Mouse (Mus musculus) forebrain, embryonic 15.5 days (tissue): ENCODE results near the gene Pcca. TPM values are rescaled to one million over a fixed set of nuclear protein-coding genes. Genes with fewer than 3 reads are reported as not detected.
A peak's percentile ranks its signal among the peaks of the same experiment; 100 is the strongest.

Source experiments
- ATAC-seq: fragments of 200-750 bp; cut with Nextera tagmentation; replicated peaks from 2 replicates; pipeline ENCODE4 v1.8.0; 2017; ENCODE audit warnings: mild to moderate bottlenecking, moderate TSS enrichment, moderate library complexity
- H3K27ac ChIP-seq: fragments of 300-500 bp; sonication (generic); replicated peaks from 2 replicates; pipeline ENCODE4 v1.5.1; 2015; ENCODE audit warnings: mild to moderate bottlenecking, inconsistent platforms
- H3K27me3 ChIP-seq: fragments of 300-500 bp; sonication (generic); 2 replicates; pipeline ENCODE4 v1.6.1; 2015; ENCODE audit warnings: inconsistent platforms
- H3K36me3 ChIP-seq: fragments of 300-500 bp; sonication (generic); 2 replicates; pipeline ENCODE4 v1.6.1; 2015; ENCODE audit warnings: mild to moderate bottlenecking, inconsistent platforms
- H3K4me1 ChIP-seq: fragments of 300-500 bp; sonication (generic); 2 replicates; pipeline ENCODE4 v1.6.1; 2015; ENCODE audit warnings: inconsistent platforms
- H3K4me2 ChIP-seq: fragments of 300-500 bp; sonication (generic); replicated peaks from 2 replicates; pipeline ENCODE4 v1.6.1; 2015; ENCODE audit warnings: mild to moderate bottlenecking, inconsistent platforms
- H3K4me3 ChIP-seq: fragments of 300-500 bp; sonication (generic); 2 replicates; pipeline ENCODE4 v1.5.1; 2015; ENCODE audit warnings: mild to moderate bottlenecking, inconsistent platforms
- H3K9ac ChIP-seq: fragments of 300-500 bp; sonication (generic); replicated peaks from 2 replicates; pipeline ENCODE4 v1.6.1; 2015; ENCODE audit warnings: mild to moderate bottlenecking, inconsistent platforms
- H3K9me3 ChIP-seq: fragments of 300-500 bp; sonication (generic); 2 replicates; pipeline ENCODE4 v1.6.1; 2016; ENCODE audit warnings: inconsistent platforms
- WGBS: fragments of 180-500 bp; shearing (Covaris S2); methylation state at CpG from one replicate; pipeline ENCODE4 v1.1.7; 2015; ENCODE audit warnings: mixed read lengths; 5-methylcytosine and 5-hydroxymethylcytosine counted together
- polyA plus RNA-seq: library from polyadenylated mRNA; unstranded; fragments of >200 nt; fragmentation: Nextera tagmentation; extraction: Ambion mirVana; gene quantifications from 2 replicates; pipeline ENCODE4 v1.2.1, GENCODE M21; 2015

Gene Pcca
- polyA plus RNA-seq: 21.9 and 25.2 TPM in 2 replicates

DNA sequence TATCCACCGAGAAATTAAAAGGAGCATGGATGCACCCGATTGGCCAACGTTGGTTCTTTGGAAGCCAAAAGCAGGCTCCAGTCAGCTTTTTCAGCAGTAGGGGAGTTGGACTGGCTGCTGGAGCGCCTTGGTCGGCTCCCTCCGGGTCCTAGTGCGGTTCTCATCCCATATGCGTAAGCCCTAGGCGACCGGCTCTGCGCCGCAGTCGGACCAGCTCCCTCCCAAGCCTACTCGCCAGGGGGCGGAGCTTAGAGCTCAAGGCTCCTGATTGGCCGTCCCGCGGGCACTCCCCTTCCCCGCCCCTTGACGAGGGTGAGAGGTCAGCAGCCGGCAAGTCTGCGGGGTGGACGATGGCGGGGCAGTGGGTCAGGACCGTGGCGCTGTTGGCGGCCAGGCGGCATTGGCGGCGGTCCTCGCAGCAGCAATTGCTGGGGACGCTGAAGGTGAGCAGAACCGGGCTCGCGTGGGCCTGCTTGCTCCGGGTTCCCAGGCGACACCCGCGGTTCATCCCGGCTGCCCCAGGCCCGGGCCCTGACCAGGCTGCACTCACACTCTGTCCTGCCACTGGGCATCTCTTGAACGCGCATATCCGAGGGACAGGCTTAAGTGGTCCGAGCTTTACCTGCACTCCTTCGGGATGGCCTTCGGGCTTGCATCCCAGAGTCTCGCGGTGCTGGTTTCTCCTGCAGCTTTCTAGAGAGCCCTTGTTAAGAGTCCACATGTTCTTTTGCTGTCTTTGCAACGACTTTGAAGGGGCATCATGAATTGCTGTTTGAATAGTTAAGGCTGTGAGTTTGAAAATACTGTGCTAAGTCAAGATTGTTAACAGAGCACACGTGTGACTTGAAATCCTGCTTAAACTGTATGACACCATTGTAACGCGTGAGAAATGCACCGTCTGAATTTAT is at the start of gene Pcca:
TSS of gene Pcca (plus strand) at position 308 of the 908 bp plus-strand sequence.
- Histone ChIP-seq H3K4me1 (peaks cover 15% of the 10 kb centered on the region), H3K36me3 (no peaks in the 10 kb centered on the region), H3K9me3 (no peaks in the 10 kb centered on the region), H3K27me3 (no peaks in the 10 kb centered on the region), H3K9ac (peak within 1 kb of the TSS; percentile 61), H3K27ac (peak within 1 kb of the TSS; percentile 46), H3K4me2 (peak within 1 kb of the TSS; percentile 82), H3K4me3 (peak within 1 kb of the TSS; percentile 76)
- ATAC-seq: peak; percentile 100
- WGBS: 2% methylated on average over 54 of the region's 54 CpGs

- Histone ChIP-seq H3K9ac (no peak overlapping the region; the same call in 1 of the 2 replicates), H3K4me1 (peaks cover 18% of the 10 kb centered on the region; the same call in 1 of the 2 replicates), H3K4me3 (no peak overlapping the region), H3K27me3 (peaks cover 67% of the 10 kb centered on the region), H3K9me3 (no peaks in the 10 kb centered on the region), H3K4me2 (peak overlapping the region; percentile 19), H3K27ac (peak overlapping the region; percentile 60; the same call in 1 of the 2 replicates), H3K36me3 (no peaks in the 10 kb centered on the region)
- 0 out of 2 replicates have a peak, but pooled peaks have one; percentile 1 for ATAC-seq
- 30% methylated on average over 4 of the region's 4 CpGs for WGBS
These were observed 49.7 kb upstream of the Pcca start for GRCm38 (mm10) chr14:122484458-122484843.

- H3K4me3 ChIP-seq: no peak overlapping the region
- peaks cover 71% of the 10 kb centered on the region for H3K27me3 ChIP-seq
- peaks cover 23% of the 10 kb centered on the region for H3K4me1 ChIP-seq
- peak overlapping the region; percentile 56 for H3K27ac ChIP-seq
- peak; percentile 39; the same call in 1 of the 2 replicates for ATAC-seq
- no peaks in the 10 kb centered on the region for H3K36me3 ChIP-seq
- peak overlapping the region; percentile 19 for H3K4me2 ChIP-seq
- no peak overlapping the region; the same call in 1 of the 2 replicates for H3K9ac ChIP-seq
- 10% methylated on average over 24 of the region's 24 CpGs for WGBS
- no peaks in the 10 kb centered on the region for H3K9me3 ChIP-seq
These were observed 49.1 kb upstream of the Pcca start for GRCm38 (mm10) chr14:122484844-122485551.

- no peaks in the 10 kb centered on the region for H3K36me3 ChIP-seq
- no peak overlapping the region for H3K9ac ChIP-seq
- no peak for ATAC-seq
- H3K4me2 ChIP-seq: peak overlapping the region; percentile 19
- H3K4me1 ChIP-seq: peaks cover 30% of the 10 kb centered on the region
- peaks cover 73% of the 10 kb centered on the region for H3K27me3 ChIP-seq
- WGBS: 14% methylated on average over 12 of the region's 12 CpGs
- H3K4me3 ChIP-seq: no peak overlapping the region
- H3K9me3 ChIP-seq: no peaks in the 10 kb centered on the region
- peak overlapping the region; percentile 56 for H3K27ac ChIP-seq
These were observed 48.4 kb upstream of the Pcca start for GRCm38 (mm10) chr14:122485635-122486181.

DNA sequence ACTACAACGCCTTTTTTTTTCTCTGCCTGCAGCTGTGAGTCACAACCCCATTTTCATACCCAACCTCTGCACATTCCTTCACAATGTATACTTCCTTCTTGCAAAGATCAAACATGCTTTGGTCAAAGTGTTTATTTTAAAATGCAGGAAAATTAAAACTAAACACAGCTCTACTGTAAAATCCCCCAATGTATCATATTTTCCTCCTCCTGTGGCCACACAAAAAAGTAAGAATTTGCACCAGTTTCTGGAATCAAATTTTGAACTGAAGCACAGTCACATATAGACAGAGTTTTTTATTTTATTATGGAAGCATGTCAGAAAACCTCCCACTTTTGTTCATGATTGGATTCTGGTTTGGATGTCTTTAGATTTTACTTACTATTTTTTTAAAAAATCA is 47.5 kb upstream of the Pcca start:
- ATAC-seq: no peak
- H3K4me1 ChIP-seq: peaks cover 27% of the 10 kb centered on the region

DNA sequence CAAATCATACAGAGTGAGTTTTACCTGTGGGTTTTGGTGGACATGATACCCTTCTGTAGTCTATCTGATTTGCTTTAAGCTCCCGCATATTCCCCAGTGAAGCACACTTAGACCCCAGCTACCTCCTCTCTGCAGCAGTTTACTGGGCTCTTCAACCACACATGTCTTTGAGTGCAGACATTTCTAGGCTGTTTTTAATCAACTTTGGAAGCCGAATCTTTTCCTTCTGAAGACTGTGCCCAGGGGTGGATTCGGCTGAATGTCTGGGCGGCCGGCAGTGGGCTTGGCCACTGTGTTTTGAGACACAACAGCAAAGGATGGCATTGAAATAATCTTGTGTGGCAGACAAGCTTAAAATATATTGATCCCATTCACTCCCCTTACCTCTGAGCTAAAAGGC is 46.8 kb upstream of the Pcca start:
- WGBS: 30% methylated on average over 5 of the region's 5 CpGs

More for the DNA sequence above, 47.5 kb upstream of the Pcca start:
- Histone ChIP-seq H3K4me2 (no peak overlapping the region), H3K9me3 (no peaks in the 10 kb centered on the region), H3K9ac (no peak overlapping the region), H3K27me3 (peaks cover 76% of the 10 kb centered on the region), H3K36me3 (no peaks in the 10 kb centered on the region), H3K27ac (no peak overlapping the region), H3K4me3 (no peak overlapping the region)
- 40% methylated on average over 1 of the region's 1 CpGs for WGBS

DNA sequence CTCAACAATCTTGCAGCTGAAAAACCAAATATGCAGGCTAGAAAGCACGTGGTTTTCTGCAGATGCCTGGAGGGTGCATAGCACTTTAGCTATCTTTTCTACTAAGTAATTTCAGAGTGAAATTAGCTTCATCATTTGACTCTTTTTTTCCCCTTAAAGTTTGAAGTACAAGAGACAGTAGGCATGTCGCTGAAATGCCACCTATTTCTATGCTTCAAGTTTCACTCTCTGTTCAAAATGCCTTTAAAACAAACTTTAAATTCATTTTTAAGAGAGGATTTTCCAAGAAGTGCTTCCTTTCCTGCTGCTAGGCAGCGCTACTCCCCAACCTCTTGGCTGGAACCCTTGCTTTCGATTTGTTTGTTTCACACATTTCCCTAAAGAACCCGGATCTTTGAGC is 45.1 kb upstream of the Pcca start:
- H3K27me3 ChIP-seq: peaks cover 70% of the 10 kb centered on the region
- H3K9me3 ChIP-seq: no peaks in the 10 kb centered on the region
- 0 out of 2 replicates have a peak overlapping the region, but pooled peaks have one; percentile 6 for H3K27ac ChIP-seq
- WGBS: 2% methylated on average over 5 of the region's 5 CpGs
- ATAC-seq: no peak
- H3K36me3 ChIP-seq: no peaks in the 10 kb centered on the region
- H3K4me3 ChIP-seq: no peak overlapping the region
- H3K9ac ChIP-seq: no peak overlapping the region
- H3K4me2 ChIP-seq: peak overlapping the region; percentile 19
- peaks cover 19% of the 10 kb centered on the region for H3K4me1 ChIP-seq

More for the DNA sequence above, 46.8 kb upstream of the Pcca start:
- ATAC-seq: no peak
- H3K4me2 ChIP-seq: no peak overlapping the region
- H3K4me3 ChIP-seq: no peak overlapping the region
- H3K4me1 ChIP-seq: peaks cover 26% of the 10 kb centered on the region
- H3K27ac ChIP-seq: no peak overlapping the region
- no peak overlapping the region for H3K9ac ChIP-seq
- no peaks in the 10 kb centered on the region for H3K9me3 ChIP-seq
- peaks cover 75% of the 10 kb centered on the region for H3K27me3 ChIP-seq
- H3K36me3 ChIP-seq: no peaks in the 10 kb centered on the region

DNA sequence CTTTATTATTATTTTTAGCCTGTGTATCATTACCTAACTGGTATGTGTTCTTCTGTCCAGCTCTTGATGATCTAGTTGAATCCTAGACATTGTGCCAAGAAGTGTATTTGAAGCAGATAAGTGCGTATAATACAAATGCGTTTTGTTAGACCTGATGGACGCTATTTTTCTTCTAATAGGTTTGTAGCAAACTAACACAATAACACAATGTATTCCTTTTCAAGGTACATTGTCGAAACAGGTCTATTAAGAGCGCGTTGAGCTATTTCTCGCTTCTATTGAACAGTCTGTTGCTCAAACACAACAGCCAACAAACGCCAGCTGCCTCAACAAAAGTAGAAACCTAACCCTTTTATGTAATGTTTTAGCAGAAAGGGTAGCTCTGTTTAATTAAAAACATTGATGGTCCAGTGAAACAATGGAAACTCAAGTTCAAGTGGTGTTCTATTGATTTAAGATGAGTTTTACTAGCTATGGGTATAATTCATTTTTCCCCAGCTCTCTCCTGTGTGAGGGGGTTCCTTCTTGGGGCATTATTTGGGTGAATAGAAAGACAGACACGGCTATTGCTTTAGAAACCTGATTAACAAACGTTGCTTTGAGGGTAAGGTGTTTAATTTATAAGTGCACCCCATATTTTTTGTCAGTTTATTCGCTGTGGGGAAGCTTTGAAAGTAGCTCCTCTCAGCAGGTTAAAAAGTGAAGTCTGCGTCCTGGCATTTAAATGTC is 44.3 kb upstream of the Pcca start:
- H3K27me3 ChIP-seq: peaks cover 62% of the 10 kb centered on the region
- H3K9ac ChIP-seq: no peak overlapping the region
- 0 out of 2 replicates have a peak overlapping the region, but pooled peaks have one; percentile 68 for H3K27ac ChIP-seq
- H3K4me3 ChIP-seq: peak overlapping the region; percentile 28
- WGBS: 1% methylated on average over 12 of the region's 12 CpGs
- no peaks in the 10 kb centered on the region for H3K9me3 ChIP-seq
- peak overlapping the region; percentile 46 for H3K4me2 ChIP-seq
- ATAC-seq: no peak
- H3K36me3 ChIP-seq: no peaks in the 10 kb centered on the region
- H3K4me1 ChIP-seq: peaks cover 18% of the 10 kb centered on the region

DNA sequence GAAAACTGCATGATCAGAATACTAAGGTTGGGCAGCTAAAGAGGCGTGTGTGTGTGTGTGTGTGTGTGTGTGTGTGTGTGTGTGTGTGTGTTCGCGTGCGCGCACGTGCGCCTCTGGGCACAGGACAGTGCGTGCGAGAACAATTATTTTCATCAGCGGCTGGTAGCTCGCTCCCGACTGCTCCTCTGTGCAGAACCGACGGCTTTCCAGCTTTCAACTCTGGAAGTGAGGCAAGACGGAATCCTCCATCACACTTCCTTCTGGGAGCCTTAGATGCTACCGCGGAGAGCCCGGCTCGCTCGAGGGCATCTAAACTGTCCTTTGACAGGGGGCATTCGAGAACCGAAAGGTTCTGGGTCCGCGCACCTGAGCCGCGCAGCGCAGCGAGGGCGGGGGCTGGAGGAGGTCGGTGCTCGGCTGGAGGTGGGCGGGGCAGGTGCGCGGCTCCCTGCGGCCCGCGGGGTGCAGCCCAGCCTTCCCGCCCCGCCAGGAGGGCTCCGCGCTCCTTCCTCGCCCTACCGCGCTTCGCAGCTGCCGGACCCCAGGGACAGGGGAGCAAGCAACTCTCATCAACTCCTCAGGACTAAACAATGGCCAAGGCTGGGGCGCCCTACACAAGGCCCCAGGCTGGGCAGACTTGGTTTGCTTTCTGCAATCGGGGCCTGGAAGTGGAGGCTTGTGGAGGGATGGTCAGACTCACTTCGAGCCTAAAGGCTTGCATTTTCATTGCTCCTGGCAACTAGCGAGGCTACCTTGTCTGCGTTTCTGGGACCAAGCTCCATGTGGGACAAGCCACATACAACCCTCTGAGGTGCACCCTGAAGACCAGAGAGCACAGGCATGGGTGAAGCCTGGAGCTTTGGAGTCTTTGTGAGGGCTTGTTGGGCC is 43.4 kb upstream of the Pcca start, which contains the start of gene Gm10837:
TSS of gene Gm10837 (plus strand) at position 146 of the 888 bp plus-strand sequence.
- Histone ChIP-seq H3K27ac (peak within 1 kb of the TSS; percentile 68), H3K27me3 (peaks cover 53% of the 10 kb centered on the region), H3K4me1 (peaks cover 13% of the 10 kb centered on the region), H3K4me2 (peak within 1 kb of the TSS; percentile 46), H3K36me3 (no peaks in the 10 kb centered on the region), H3K9ac (0 out of 2 replicates have a peak within 1 kb of the TSS, but pooled peaks have one; percentile 10), H3K4me3 (peak within 1 kb of the TSS; percentile 28), H3K9me3 (no peaks in the 10 kb centered on the region)
- WGBS: 4% methylated on average over 47 of the region's 51 CpGs
- ATAC-seq: peak; percentile 76

- H3K9ac ChIP-seq: no peak overlapping the region
- H3K27ac ChIP-seq: no peak overlapping the region
- 74% methylated on average over 6 of the region's 6 CpGs for WGBS
- H3K9me3 ChIP-seq: no peaks in the 10 kb centered on the region
- H3K4me1 ChIP-seq: peaks cover 13% of the 10 kb centered on the region
- no peak for ATAC-seq
- H3K27me3 ChIP-seq: peaks cover 45% of the 10 kb centered on the region
- H3K4me2 ChIP-seq: no peak overlapping the region
- no peak overlapping the region for H3K4me3 ChIP-seq
- no peaks in the 10 kb centered on the region for H3K36me3 ChIP-seq
These were observed 42.6 kb upstream of the Pcca start for GRCm38 (mm10) chr14:122491521-122491920.
